Mouse (Mus musculus) spleen, adult 18-20 months (tissue): ENCODE measurements at regions not wholly inside any gene's neighbourhood (a gene's known extent, or its start where the extent isn't known, plus 50 kb on each side); places are given as distances from the start of the nearest gene placed in this dataset.

ENCODE experiments used
- DNase-seq, 2 experiments: peaks; one replicate each; pipeline ENCODE4 v3.0.0; 2022; ENCODE audit warnings: mixed read lengths in 2 of 2

GRCm38 (mm10) chr5:118504170-118504569 lies 56.3 kb upstream of the Med13l start:
- DNase-seq: no peak

- DNase-seq: no peak
These were observed 55.6 kb upstream of the Med13l start for GRCm38 (mm10) chr5:118504926-118505325.

DNA sequence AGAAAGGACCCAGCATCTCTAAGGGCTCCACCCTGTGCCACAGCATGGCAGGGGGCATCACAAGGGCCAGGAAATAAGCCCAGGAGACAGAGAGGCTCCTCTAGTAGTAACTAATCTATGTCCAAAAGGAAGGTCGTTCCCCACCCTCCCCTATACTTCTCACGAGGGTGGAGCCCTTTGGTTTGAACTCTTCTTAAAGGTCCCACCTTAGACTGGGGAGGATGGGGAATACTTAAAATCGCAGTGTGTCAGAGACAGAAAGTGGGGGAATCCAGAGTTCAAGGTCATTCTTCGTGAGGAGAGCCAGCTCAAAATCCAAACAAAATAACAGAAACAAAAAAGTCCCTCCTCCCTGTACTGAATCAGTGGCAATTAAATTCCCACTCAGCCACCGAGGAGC lies 50.6 kb upstream of the Med13l start:
- DNase-seq: no peak
